Mouse (Mus musculus) hindbrain, embryonic 12.5 days (tissue): ENCODE measurements around the gene Cfap52. TPM values are rescaled to one million over a fixed set of nuclear protein-coding genes. Genes with fewer than 3 reads are reported as not detected.

Source experiments
- ATAC-seq: fragments of 200-750 bp; cut with Nextera tagmentation; 2 replicates; pipeline ENCODE4 v1.8.0; 2017; ENCODE audit warnings: moderate TSS enrichment; ENCODE audit not compliant: low FRiP score
- H3K27ac ChIP-seq: fragments of 300-500 bp; sonication (generic); 2 replicates; pipeline ENCODE4 v1.5.1; 2016; ENCODE audit warnings: mild to moderate bottlenecking
- H3K27me3 ChIP-seq: fragments of 300-500 bp; sonication (generic); 2 replicates; pipeline ENCODE4 v1.6.1; 2016; ENCODE audit warnings: mild to moderate bottlenecking
- H3K36me3 ChIP-seq: fragments of 300-500 bp; sonication (generic); 2 replicates; pipeline ENCODE4 v1.6.1; 2016; ENCODE audit warnings: mild to moderate bottlenecking
- H3K4me1 ChIP-seq: fragments of 300-500 bp; sonication (generic); 2 replicates; pipeline ENCODE4 v1.6.1; 2016
- H3K4me2 ChIP-seq: fragments of 300-500 bp; sonication (generic); replicated peaks from 2 replicates; pipeline ENCODE4 v1.6.1; 2016; ENCODE audit warnings: mild to moderate bottlenecking
- H3K4me3 ChIP-seq: fragments of 300-500 bp; sonication (generic); 2 replicates; pipeline ENCODE4 v1.5.1; 2016; ENCODE audit warnings: mild to moderate bottlenecking
- H3K9ac ChIP-seq: fragments of 300-500 bp; sonication (generic); 2 replicates; pipeline ENCODE4 v1.6.1; 2016; ENCODE audit warnings: mild to moderate bottlenecking, moderate library complexity
- H3K9me3 ChIP-seq: fragments of 300-500 bp; sonication (generic); replicated peaks from 2 replicates; pipeline ENCODE4 v1.6.1; 2016; ENCODE audit warnings: mild to moderate bottlenecking
- WGBS: fragments of 180-500 bp; shearing (Covaris S2); methylation state at CpG from one replicate; pipeline ENCODE4 v1.1.7; 2016; 5-methylcytosine and 5-hydroxymethylcytosine counted together
- polyA plus RNA-seq: library from polyadenylated mRNA; unstranded; fragments of >200 nt; fragmentation: Nextera tagmentation; extraction: Ambion mirVana; gene quantifications from 2 replicates; pipeline ENCODE4 v1.2.1, GENCODE M21; 2016

Cfap52 gene
- 4.5 and 7.0 TPM in 2 replicates for polyA plus RNA-seq

DNA sequence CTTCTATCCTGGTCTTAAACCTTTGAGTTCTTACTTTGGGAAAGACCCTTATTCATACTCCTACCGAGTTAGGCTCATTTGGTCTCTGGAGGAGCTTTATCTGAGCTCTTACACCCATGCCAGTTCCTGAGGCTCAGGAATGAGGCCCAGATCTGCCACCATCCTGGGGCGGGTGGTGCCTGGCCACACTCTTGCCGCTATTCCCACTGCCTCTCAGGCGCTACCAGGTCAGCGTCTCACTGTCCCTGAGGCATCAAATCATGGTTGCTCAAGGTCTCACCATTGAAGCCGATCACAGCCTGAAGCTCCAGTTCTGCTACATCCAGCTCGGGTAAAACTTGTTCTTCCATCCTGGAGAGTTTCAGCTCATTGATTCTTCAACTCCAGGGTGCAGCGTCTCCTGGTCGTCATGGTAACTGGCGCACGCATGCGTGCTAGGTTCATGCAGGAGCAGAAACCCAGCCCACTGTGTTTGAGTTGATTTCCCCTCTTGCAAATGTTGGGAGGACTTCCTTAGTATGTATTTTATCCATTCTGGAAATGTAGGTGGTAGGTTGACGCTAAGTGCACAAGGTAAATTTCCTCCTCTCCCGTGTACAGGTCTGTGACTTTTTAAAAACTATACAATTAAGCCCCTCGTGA is at the start of gene Cfap52:
Cfap52 (minus strand) TSS at position 410 of the 642 bp plus-strand sequence.
- H3K4me3 ChIP-seq: peak within 1 kb of the TSS; percentile 82
- H3K9ac ChIP-seq: peak within 1 kb of the TSS; percentile 91
- no peaks in the 10 kb centered on the region for H3K9me3 ChIP-seq
- peaks cover 4% of the 10 kb centered on the region; the same call in 1 of the 2 replicates for H3K36me3 ChIP-seq
- ATAC-seq: peak; percentile 63
- H3K4me2 ChIP-seq: peak within 1 kb of the TSS; percentile 93
- peaks cover 19% of the 10 kb centered on the region for H3K4me1 ChIP-seq
- H3K27ac ChIP-seq: no peak within 1 kb of the TSS
- H3K27me3 ChIP-seq: no peaks in the 10 kb centered on the region
- 9% methylated on average over 15 of the region's 15 CpGs for WGBS

DNA sequence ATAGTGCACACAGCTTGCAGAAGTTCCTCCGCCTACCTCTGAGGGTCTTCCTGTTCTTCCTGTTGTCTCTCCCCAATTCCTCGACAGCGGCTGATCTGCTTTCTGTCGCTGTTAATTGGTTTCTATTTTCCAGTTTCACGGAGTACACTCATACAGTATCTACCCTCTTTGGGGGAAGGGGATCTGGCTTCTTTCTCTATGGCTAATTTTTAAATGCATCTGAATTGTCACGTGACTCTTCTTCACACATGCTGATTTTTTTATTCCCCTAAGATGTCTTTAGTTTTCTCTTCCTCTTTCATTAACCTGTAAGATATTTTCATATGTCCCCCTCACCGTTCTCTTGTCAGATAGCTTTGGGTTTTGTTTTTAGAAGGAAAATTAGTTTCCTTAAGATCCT is 46.8 kb upstream of the Cfap52 start:
- Histone ChIP-seq H3K9me3 (no peaks in the 10 kb centered on the region), H3K27me3 (no peaks in the 10 kb centered on the region), H3K36me3 (no peaks in the 10 kb centered on the region), H3K4me2 (no peak overlapping the region), H3K9ac (no peak overlapping the region), H3K27ac (no peak overlapping the region), H3K4me3 (no peak overlapping the region), H3K4me1 (peaks cover 11% of the 10 kb centered on the region)
- ATAC-seq: no peak
- 84% methylated on average over 7 of the region's 7 CpGs for WGBS

DNA sequence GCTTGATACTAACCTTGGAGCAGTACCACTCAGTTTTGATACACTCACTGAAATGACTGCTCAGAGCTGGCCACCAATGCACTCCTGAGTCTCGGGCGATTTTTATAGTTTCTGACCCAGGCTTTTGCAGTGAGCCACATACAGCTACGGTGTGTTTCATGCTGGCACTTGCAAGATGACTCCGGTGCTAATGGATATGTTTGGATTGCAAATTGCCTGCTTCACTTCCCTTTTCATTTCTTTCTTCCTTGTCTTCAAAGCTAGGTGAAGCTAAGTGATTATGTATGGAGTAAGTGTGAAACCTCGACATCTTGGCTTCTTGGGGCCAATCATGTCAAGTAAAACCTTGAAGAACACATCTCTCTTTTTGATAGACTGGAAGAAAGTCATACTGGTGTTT is 43.9 kb upstream of the Cfap52 start:
- no peaks in the 10 kb centered on the region for H3K27me3 ChIP-seq
- peaks cover 24% of the 10 kb centered on the region for H3K4me1 ChIP-seq
- 71% methylated on average over 5 of the region's 5 CpGs for WGBS
- H3K36me3 ChIP-seq: no peaks in the 10 kb centered on the region
- no peak overlapping the region for H3K27ac ChIP-seq
- no peak for ATAC-seq
- no peaks in the 10 kb centered on the region for H3K9me3 ChIP-seq
- H3K4me2 ChIP-seq: no peak overlapping the region
- no peak overlapping the region for H3K9ac ChIP-seq
- no peak overlapping the region for H3K4me3 ChIP-seq

DNA sequence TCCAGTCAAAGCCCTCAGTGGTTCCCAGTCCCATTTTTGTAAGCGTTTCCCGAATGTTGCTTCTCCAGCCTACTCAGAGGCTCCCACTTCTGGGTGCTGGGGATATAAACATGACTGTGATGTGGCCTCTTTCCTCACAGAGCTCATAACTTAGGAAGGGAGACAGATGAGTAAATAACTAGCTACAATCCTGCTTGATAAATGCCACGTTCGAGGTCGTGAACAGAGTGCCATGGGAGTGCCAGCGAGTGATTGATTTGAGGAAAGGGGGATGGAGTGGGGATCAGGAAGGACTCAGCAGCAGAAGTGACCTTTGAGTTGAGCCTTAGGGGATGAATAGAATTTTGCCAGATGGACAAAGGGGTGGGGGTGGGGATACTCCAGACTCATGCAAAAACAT is 42.2 kb upstream of the Cfap52 start:
- Histone ChIP-seq H3K27me3 (no peaks in the 10 kb centered on the region), H3K4me3 (no peak overlapping the region), H3K4me2 (no peak overlapping the region), H3K9me3 (no peaks in the 10 kb centered on the region), H3K4me1 (peaks cover 24% of the 10 kb centered on the region), H3K9ac (no peak overlapping the region), H3K27ac (no peak overlapping the region), H3K36me3 (no peaks in the 10 kb centered on the region)
- 29% methylated on average over 6 of the region's 6 CpGs for WGBS
- ATAC-seq: no peak

DNA sequence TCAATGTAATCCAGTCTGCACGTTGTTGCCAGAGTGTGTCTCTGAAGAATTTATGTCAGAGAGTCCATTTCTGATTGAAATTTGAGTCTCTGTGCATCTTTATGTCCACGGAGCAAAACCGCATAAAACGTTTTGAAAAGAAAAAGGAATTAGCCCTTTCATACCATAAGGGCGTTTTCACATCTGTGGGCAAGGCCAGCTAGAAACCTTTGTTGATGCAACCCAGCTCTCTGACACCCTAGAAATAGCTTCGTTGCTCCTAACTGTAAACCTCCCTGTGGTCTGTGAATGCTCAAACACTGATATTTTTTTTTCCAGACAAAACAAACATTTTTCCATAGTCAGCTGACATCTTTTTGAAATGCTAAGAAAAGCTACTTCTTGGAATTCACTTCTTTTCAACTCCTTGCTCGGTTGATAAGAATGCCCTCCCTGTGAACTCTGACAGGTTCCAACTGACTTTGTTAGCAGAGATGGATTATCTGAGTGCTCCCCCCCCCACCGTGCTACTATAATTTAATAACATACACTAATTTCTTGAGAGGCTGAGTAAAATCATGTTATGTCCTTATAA is 40.9 kb upstream of the Cfap52 start:
- Histone ChIP-seq H3K36me3 (no peaks in the 10 kb centered on the region), H3K27me3 (no peaks in the 10 kb centered on the region), H3K4me2 (no peak overlapping the region), H3K27ac (no peak overlapping the region), H3K9me3 (no peaks in the 10 kb centered on the region), H3K9ac (no peak overlapping the region), H3K4me1 (peaks cover 24% of the 10 kb centered on the region), H3K4me3 (no peak overlapping the region)
- ATAC-seq: no peak
- WGBS: 22% methylated on average over 8 of the region's 8 CpGs

DNA sequence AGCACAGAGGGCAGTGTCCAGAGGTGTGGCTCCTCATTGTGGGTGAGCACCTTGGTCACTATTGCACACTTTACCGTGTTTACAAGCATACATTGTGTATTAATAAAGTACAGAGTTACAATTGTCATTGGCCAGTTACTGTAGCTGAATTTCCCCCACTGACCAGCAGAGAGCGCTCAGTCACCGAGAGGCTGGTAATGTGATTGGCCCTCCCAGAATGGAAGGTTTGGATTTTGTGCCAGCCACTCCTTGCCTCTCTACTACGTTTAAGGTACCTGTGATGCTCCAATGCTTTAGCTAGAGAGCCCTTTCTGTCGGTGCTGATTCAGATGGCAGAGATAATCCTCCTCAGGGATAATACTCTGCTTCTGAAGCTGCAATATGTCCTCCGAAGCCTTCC is 38.7 kb upstream of the Cfap52 start:
- 22% methylated on average over 6 of the region's 6 CpGs for WGBS

DNA sequence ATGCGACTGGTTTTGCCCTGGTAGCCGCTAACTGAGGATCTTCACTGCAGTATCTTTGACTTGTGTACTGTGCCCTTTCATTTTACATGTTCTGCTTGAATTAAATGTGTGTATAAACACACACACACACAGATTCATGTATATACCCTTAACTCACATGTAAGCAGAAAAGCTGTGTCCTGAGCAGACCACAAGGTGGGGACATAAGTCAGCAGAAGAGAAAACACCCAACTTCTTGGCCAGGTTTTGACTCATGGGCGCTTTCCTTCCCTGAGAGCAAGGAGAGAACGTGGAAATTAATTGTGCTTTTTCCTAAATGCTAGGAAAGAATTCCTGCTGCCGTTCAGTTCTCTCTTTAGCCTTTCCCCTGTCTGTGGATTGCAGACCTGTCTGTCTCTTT is 34.2 kb upstream of the Cfap52 start:
- Histone ChIP-seq H3K9ac (no peak overlapping the region), H3K4me2 (no peak overlapping the region), H3K36me3 (no peaks in the 10 kb centered on the region), H3K9me3 (no peaks in the 10 kb centered on the region), H3K4me1 (no peaks in the 10 kb centered on the region), H3K27me3 (no peaks in the 10 kb centered on the region), H3K27ac (no peak overlapping the region), H3K4me3 (no peak overlapping the region)
- 81% methylated on average over 5 of the region's 5 CpGs for WGBS
- ATAC-seq: no peak

More for the DNA sequence above, 38.7 kb upstream of the Cfap52 start:
- ATAC-seq: no peak
- H3K4me1 ChIP-seq: peaks cover 24% of the 10 kb centered on the region
- H3K4me3 ChIP-seq: no peak overlapping the region
- H3K9me3 ChIP-seq: no peaks in the 10 kb centered on the region
- no peaks in the 10 kb centered on the region for H3K36me3 ChIP-seq
- H3K4me2 ChIP-seq: no peak overlapping the region
- H3K9ac ChIP-seq: no peak overlapping the region
- no peak overlapping the region for H3K27ac ChIP-seq
- no peaks in the 10 kb centered on the region for H3K27me3 ChIP-seq

DNA sequence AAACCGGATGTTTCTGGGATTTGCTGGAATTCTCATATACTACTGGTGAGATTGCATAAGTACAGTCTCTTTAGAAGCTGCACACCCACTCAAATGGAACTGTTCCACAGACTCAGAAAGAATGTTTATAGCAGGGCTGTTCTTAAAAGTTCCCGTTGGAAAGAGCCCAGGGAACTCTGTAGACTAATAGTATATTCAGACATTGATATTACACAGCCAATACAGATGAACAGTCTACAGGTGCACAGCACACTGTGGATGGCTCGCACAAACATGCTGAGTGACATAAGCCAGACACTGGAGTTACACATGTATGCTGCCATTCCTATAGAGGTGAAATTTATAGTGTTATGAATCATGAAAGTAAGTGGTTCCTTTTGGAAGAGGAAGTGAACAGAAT is 33.5 kb upstream of the Cfap52 start:
- H3K4me1 ChIP-seq: no peaks in the 10 kb centered on the region
- no peak overlapping the region for H3K4me2 ChIP-seq
- no peak for ATAC-seq
- 95% methylated on average over 3 of the region's 3 CpGs for WGBS
- no peak overlapping the region for H3K4me3 ChIP-seq
- no peaks in the 10 kb centered on the region for H3K9me3 ChIP-seq
- no peak overlapping the region for H3K27ac ChIP-seq
- H3K27me3 ChIP-seq: no peaks in the 10 kb centered on the region
- no peak overlapping the region for H3K9ac ChIP-seq
- no peaks in the 10 kb centered on the region for H3K36me3 ChIP-seq

DNA sequence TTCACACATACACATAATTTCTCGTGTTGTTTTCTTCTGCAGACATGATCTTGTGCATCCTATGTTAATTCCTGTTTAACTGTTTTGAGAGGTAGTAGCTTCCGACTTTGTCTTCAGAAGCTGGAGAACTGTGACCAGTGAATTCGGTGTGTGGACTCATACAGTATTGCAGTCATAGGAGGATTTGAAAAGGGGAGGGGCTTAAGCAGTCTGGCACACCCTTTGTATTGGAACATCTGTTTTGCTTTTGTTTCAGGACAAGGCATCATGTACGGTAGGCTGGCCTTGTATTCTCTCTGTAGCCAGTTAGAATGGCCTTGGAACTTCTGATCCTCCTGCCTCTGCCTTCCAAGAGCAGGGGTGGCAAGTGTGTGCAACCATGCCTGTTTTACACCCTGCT is 30.5 kb upstream of the Cfap52 start:
- Histone ChIP-seq H3K27ac (no peak overlapping the region), H3K9ac (no peak overlapping the region), H3K36me3 (no peaks in the 10 kb centered on the region), H3K4me2 (no peak overlapping the region), H3K27me3 (no peaks in the 10 kb centered on the region), H3K4me1 (no peaks in the 10 kb centered on the region), H3K9me3 (no peaks in the 10 kb centered on the region), H3K4me3 (no peak overlapping the region)
- 77% methylated on average over 4 of the region's 4 CpGs for WGBS
- no peak for ATAC-seq

DNA sequence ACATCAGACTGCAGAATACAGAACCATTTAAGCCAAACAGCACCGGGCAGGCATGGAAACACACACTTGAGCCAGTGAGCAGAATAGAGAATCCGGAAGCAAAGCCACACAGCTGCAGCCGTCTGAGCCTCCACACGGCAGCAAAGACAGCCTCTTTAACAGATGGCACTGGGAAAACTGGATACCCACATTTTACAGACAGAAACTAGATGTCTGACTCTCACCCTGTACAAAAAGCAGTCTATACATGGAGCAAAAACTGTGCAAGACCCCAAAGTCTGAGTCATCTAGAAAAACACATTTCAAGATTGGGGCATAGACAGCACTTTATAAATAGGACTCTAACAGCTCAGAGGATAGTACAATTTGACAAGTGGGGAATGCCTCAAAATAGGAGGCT is 25.8 kb upstream of the Cfap52 start:
- Histone ChIP-seq H3K27me3 (no peaks in the 10 kb centered on the region), H3K4me3 (no peak overlapping the region), H3K4me2 (no peak overlapping the region), H3K9me3 (no peaks in the 10 kb centered on the region), H3K36me3 (0 out of 2 replicates have a peak, but pooled peaks cover 2% of the 10 kb centered on the region), H3K27ac (no peak overlapping the region), H3K4me1 (no peaks in the 10 kb centered on the region), H3K9ac (no peak overlapping the region)
- 83% methylated on average over 4 of the region's 4 CpGs for WGBS
- ATAC-seq: no peak

DNA sequence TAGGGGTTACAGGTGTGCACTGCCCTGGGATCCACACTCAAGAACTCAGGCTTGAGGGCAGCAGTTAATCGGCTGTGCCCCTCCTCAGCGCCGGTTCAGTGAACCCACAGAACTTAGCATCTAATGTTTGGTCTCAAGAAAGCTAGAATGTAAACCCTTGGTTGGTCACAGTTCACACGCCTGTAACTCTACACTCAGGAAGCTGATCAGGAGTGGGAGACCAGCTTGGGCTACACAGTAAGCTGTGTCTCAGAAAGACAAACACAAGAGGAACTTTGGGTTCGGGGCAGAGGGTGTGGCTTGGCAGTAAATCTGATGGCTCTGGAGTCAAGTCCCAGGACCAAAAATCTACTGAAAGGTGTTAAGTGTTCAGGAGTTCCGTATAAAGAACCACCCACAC is 18.1 kb upstream of the Cfap52 start:
- 0 out of 2 replicates have a peak, but pooled peaks cover 5% of the 10 kb centered on the region for H3K36me3 ChIP-seq
- WGBS: 94% methylated on average over 6 of the region's 6 CpGs
- no peak overlapping the region for H3K27ac ChIP-seq
- ATAC-seq: no peak
- no peaks in the 10 kb centered on the region for H3K27me3 ChIP-seq
- H3K4me1 ChIP-seq: no peaks in the 10 kb centered on the region
- H3K9ac ChIP-seq: no peak overlapping the region
- no peaks in the 10 kb centered on the region for H3K9me3 ChIP-seq
- no peak overlapping the region for H3K4me3 ChIP-seq
- no peak overlapping the region for H3K4me2 ChIP-seq

DNA sequence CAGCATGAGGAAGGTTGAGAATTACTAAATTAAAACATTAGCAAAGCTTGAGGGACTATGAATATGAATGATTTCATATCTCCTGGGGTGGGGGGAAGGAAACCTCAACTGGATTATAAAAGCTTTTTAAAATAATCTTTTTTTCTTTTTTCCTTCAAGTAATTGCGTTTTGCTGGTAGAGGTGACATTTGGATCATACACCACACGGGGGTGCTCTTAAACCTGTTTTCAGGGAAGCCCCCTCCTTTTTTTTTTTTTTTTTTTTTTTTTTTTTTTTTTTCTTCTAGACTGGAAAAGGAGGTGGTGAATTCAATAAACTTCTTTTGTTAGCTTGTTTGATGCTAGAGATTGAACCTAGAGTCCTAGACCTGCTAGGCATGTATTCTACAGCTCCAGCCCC is 9.8 kb upstream of the Cfap52 start:
- no peaks in the 10 kb centered on the region for H3K4me1 ChIP-seq
- H3K4me2 ChIP-seq: no peak overlapping the region
- no peak overlapping the region for H3K4me3 ChIP-seq
- ATAC-seq: no peak
- no peaks in the 10 kb centered on the region for H3K27me3 ChIP-seq
- no peak overlapping the region for H3K27ac ChIP-seq
- H3K9ac ChIP-seq: no peak overlapping the region
- WGBS: 12% methylated on average over 2 of the region's 2 CpGs
- no peaks in the 10 kb centered on the region for H3K9me3 ChIP-seq
- H3K36me3 ChIP-seq: peaks cover 25% of the 10 kb centered on the region

DNA sequence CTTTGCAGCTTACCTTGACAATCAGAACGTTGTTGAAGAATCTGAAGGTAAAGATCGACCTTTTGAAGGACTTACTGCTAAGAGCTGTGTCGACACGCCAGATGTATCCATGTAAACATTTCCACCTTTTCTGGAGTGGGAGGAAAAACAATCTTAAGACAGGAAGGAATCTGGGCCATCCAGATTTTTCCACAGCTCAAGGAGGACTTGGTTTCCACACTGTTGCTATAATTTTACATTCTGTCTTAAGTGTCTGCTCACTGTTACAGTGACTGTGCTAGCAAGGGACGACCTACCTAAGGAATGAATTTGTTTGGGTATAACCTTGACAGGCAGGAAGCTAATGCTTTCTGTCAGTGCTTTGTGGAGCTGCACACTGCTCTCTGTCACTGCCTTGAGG is 7.8 kb upstream of the Cfap52 start:
- Histone ChIP-seq H3K9ac (no peak overlapping the region), H3K4me2 (no peak overlapping the region), H3K36me3 (peaks cover 28% of the 10 kb centered on the region), H3K27me3 (no peaks in the 10 kb centered on the region), H3K4me1 (no peaks in the 10 kb centered on the region), H3K9me3 (no peaks in the 10 kb centered on the region), H3K4me3 (no peak overlapping the region), H3K27ac (no peak overlapping the region)
- 84% methylated on average over 5 of the region's 5 CpGs for WGBS
- ATAC-seq: no peak
